Mouse (Mus musculus) mesoderm, embryonic 11.5 days (tissue): ENCODE measurements at regions not wholly inside any gene's neighbourhood (a gene's known extent, or its start where the extent isn't known, plus 50 kb on each side); places are given as distances from the start of the nearest gene placed in this dataset.

Experiments
- DNase-seq: peaks from one replicate; pipeline ENCODE4 v3.0.0-alpha.2; 2012; ENCODE audit warnings: low read depth, low spot score

DNA sequence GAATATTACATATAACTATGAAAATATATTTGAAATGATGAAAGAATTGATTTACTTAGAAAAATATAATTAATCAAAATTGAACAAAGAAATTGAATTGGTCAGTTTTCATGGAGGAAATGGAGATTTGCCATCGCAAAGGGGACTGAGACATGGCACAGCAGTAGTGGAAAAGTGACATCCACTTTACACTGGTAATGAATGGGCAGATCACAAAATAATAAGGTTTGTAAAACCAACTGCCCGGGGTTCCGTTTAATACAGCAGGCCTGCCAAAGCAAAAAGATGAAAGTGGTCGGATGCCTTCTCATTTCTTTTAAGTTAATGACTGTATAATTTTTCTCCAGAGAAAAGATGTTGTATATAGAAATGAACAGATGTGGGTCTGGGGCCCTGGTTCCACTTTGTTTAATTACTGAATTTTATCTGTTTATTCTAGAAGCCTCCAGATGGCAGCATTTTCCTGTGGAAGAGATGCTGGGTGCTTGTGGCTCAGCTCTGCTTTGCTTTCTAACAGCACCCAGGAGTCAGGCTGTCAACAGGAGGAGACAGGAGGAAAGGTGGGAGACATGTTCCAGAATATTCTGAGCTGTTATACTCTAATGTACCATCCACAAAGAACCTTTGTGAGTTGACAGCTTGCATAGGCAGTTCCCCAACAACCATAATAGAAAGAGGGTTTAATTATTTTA lies 75.6 kb upstream of the Fbxl17 start:
- DNase-seq = peak; percentile 30

DNA sequence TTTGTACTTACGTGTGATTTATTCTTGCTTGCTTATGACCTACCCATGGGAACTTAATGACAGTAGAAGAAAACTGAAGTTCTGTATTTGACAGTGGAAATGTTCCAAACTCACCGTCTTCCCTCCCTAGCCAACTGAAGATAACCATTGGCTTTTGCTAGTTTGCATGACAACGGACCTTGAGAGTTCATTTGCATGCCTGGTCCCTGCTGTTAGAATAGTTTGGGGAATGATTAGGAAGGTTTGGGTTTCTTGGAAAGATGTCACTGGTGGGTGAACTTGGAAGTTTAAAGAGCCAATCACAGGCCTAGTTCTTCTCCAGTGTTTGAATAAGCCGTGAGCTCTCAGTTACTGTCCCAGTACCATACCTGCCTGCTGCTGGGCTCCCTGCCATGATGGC lies 83.1 kb upstream of the Fbxl17 start:
- no peak for DNase-seq

DNA sequence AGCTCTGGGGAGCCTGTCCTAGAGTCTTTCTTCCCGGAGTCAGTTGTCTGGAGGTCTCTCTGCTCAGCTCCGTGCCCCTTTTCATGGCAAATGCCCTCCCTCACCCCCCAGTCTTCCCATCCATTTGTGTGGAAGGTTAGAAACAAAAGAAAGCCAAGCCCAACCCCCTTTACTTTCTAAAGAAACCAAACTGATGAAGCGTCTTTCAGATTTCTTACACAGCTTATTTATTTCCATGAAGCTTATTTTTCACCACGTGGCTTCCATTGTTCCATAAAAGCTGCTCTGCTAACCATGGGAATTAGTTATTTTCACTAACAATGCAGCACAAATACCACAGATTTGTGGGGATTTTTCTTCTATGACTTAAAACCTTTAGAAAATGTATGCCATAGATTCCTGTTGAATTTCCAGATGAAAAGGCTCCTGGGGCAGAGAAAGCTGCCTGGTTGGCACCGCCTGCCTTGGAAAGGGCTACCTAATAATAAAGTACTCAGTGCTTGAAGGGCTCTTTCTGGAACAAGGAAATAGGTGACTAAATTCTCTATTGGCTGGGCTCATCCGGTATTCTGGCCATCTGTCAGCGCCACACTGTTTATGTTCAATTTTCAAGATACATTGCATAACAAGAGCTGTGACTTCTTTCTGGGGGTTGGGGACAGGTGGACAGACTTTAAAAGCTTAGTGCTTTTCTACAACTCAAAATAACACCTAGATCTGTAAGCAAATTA lies 107.4 kb upstream of the Fbxl17 start:
- no peak for DNase-seq

DNA sequence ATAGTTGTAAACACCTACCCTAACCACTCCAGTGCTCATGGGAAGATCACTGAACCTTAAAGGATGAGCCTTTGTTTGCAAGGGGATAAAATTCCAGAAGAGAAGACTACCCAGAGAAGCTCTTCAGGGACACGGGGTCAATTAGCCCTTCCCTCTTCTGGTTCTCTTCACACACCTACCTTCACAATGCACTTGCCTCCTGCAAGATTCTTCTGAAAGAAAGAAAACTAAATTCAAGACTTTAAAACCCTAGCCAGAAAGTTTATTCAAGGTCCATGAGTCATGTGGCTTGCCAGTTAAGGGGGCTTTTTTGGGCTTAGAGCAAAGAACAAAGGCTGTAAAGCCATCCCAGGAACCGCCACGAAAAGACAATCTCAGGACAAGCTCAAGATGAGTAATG lies 122.9 kb upstream of the Fbxl17 start:
- DNase-seq = no peak

DNA sequence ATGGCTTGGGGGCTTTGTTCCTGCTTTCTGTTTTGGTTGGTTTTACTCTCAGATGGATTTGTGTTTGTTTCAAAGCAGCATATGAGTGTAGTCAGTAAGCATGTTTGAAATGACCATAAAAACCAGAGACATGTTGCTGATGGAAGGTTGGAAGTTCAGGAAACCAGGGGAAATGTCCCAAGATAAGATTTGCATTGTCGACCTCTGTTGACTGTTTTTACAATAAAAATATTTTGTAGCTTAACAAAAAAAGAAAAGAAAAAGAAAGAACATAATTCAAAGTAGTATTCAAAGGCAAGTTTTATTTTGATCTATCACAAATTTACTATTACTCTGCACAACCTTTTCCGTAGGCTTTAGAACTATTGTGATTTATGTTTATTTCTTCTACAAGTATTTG lies 137.8 kb upstream of the Fbxl17 start:
- no peak for DNase-seq

DNA sequence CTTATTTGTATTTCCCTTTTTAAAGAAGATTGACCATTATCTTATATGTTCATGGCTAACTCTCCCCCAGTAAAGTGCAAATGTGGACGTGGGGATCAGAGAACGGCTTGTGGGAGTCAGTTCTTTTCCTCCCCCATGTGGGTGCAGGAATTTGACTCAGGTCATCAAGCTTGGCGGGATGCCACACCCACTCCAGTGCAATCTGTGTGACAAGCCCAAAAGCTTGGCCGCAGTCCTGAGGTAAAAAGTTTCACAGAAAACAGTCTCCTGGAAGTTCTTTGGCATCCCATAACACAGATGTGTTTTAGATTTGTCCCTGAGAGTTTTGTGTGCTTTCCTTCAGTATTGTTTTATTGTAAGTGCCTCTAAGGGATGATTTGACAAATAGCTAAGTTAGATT lies 144.6 kb upstream of the Fbxl17 start:
- DNase-seq = no peak

DNA sequence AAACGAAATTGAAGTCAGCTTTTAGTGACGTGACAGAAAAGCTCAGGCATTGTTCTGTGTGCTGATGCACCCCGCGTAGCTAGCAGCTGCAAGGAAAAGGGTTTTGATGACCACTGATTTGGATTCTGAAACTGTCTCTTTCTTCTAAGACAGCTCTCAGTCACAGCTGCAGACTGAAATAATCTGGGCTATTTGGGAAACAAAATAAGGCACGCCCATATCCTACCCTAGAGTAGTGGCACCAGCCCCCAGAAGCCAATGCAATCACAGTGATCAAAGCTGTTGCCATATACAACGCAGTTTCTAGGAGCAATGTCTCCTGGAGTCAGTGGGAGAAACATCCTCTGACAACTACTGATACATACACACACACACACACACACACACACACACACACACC lies 157.9 kb upstream of the Fbxl17 start:
- no peak for DNase-seq

DNA sequence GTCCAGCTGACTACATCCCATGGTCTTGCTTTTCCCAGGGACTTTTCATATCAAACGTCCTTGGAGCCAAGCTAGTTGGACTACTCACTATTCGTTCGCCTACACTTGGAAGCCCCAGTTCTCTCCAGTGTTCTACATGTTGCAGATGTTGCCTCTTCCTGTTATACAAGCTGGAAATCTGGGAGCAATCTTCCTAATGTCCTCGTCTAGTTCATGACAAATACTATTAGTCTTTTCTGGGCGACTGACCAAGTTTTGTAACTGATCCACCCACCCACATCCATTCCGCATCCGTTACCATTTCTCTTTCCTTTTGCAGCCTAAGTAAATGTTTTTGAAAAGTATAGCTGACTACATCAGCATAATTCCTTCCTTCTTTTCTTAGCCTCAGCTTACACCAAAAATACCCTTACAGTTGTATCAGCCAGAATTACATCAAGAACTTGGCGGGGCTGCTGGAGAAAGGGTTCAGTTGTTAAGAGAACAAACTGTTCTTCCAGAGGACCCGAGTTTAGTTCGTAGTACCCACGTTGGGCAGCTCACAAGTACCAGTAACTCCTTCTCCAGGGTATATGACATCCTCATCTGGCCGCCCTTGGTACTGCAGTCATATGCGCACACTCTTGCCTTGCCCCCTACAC lies 161.1 kb upstream of the Fbxl17 start:
- no peak for DNase-seq

DNA sequence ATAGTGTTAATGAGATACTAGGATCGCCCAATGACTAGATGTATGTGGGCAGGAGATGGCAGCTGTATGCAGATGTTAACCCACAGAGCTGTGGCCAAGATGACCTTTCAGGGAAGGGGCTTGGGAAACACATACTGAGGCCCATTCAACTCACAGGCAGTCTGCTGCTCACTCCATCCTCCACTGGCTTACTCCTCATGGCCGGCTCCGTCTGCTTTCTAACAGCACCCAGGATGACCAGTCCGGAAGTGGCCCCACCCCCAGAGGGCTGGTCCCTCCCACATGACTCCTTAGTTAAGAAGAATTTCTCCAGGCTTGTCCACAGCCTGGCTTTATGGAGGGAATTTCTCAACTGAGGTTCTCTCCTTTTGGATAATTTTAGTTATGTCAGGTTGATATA lies 161.8 kb upstream of the Fbxl17 start:
- no peak for DNase-seq

DNA sequence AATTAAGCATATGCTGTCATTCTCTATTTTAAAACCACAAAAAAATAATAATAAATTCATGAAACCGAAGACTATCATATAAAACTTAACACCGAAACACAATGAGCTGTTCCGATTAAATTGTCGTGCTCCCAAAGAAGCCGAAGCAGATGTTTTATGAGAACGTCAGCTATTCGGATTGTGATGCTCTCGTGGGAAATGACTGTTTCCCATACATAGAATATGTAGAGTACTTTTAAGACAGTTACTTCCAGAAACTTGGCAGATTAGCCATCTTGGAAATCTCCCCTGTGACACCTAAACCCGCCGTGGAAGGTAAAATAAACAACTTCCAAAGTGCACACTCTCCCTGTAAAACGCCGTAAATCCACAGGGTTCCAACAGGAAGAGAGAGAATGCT lies 162.4 kb upstream of the Fbxl17 start:
- DNase-seq = peak; percentile 24

DNA sequence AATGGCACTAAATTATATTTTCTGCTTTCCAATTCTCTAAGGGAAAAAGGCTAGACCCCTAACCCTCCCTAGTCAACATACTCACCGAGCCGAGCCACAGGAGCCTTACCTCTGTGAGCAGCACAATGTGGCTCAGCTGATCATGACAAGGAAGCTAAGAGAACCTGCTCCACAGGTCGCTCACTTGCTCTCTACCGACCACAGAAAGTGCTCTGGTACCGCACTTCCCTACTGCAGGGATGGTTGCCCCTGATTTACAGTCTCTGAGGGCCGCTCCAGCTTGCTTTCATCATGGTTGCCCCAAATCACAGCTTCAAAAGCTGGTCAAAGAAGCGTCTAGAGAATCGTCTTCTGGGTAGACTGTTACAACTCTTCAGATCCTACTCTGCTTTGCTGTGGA lies 177.0 kb upstream of the Fbxl17 start:
- DNase-seq = no peak

DNA sequence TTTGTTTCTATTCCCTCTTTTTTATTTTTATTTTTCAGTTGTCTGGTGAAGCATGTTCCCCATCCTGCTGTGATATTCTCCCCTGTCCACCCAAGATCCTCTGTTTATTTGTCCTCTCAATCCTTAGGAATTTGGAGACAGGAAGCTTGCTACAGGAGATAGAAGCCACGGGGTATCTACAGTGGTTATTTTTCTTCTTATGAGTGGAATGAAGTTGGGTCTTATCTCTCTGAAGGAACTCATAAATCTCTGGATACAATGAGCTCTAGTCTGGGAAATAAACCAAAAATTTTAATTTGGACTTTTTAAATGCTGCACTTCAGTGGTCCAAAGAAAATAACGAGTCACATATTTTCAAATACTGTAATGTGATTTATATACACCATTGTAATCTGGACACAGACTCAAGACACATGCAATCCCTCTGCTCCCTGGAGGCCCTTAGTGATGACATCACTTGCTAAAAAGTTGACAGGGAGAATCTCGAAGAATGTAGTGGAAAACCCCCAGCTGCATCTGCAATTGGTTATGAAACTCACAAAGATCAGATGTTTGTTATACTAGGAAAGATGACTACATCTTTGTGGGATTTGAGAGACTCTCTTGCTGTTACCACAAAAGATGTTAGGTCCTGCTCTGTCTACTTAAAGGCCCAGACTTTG lies 178.3 kb upstream of the Fbxl17 start:
- peak; percentile 23 for DNase-seq

DNA sequence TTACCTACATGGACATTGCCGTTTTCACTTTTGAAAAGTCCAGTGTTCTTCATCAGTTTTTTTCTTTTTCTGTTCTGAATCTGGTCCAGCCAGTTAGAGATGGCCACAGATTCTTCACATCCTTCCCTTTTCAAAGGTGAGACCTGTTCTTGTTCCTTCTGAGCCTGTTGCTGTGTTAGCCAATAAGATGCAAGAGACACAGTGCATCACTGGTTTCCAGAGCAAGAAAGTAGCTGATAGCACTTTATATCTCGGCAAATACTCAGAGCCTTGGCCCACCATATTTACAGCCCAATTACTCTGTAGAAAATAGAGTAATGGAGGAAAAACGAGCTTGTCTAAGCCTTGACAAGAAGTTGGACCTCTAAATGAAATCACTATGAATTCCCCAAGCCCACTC lies 180.7 kb upstream of the Fbxl17 start:
- DNase-seq = no peak

DNA sequence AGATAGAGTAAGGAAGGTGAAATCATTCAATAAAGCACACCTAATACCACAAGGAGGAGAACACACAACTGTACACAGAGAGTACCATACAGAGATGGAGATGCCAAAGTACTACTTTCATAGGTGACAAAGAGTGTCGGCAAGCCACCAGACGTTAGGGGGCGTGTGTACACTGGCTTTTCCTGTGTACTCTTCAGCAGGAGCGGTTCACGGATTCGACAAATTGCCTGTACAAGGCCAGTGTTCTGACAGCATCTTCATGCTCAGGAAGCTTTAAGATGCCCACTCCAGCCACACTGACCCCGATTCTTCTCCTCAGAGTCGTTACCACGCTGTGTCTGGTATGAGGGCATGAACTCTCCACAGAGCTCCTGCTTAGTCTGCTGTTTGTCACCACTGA lies 179.5 kb upstream of the Fer start:
- DNase-seq = no peak

DNA sequence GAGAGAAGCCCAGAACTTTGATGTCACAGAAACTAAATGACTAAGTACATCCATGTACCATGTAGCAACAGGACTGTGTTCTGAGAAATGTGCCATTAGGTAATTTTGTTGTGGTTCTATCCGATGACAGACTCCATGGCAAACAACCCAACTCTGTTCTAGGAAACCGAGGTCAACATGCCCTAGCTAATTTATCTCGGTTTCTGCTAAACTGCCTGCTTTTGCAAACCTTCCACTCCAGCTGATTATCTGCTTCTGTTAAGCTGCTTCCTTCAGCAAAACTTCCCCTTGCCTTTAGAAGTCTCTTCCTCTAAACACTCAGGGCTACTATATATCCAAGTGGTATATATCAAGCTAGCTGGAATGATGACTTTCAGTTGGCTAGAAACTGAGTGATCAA lies 178.8 kb upstream of the Fer start:
- no peak for DNase-seq

DNA sequence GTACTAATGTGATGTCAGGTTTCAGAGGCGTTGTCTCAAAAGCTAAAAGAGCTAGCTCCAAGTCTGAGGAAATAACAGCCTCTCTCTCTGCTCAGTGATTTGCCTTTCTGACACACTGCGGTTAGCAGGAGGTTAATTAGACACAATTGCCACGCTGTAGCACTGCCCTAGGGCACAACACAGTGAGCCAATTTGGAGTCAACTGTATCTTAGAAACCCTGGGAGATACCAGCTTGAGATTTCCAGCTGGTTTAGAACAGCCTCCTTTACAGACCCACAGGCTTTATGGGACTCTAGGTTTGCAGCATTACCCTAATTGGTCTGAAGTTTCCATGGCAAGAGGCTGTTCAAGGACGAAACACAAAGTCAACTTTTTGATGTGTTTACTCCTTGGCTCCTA lies 176.9 kb upstream of the Fer start:
- DNase-seq = no peak

DNA sequence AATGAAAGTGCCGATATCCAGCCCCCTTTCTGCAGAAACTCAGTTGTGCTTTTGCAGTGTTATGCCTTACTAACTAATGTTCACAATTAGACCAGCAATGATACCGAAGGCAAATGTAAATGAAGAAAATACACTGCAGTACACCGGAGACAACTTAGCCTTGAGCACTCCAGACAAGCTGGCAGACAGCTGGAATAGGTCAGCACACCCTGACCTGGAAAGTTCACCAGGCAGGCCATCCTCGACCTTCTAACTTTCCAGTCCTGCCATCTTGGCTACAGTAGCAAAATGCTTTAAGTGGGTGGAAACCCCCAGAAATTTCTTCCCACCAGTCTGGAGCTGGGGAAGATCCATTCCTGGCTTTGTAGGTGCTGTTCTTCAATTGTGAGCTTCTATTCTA lies 176.5 kb upstream of the Fer start:
- no peak for DNase-seq

DNA sequence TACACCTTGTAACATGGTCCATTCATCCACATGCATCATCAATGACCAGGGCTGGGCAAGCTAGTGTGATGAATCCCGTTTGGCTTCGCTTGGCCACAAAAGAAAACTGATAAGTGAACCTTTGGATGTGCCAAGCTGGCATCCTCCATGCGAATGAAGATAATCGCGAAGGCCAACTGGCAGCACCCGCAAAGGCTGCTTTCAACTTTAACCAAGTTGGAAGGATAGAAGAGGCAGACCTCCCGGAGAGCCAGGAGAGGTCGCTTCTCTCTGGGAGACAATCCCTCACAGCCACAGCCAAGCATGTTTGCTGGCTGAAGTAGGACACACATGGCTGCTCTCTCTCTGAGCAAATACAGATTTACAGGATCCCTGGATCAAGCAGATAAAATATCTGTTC lies 173.6 kb upstream of the Fer start:
- DNase-seq = no peak

DNA sequence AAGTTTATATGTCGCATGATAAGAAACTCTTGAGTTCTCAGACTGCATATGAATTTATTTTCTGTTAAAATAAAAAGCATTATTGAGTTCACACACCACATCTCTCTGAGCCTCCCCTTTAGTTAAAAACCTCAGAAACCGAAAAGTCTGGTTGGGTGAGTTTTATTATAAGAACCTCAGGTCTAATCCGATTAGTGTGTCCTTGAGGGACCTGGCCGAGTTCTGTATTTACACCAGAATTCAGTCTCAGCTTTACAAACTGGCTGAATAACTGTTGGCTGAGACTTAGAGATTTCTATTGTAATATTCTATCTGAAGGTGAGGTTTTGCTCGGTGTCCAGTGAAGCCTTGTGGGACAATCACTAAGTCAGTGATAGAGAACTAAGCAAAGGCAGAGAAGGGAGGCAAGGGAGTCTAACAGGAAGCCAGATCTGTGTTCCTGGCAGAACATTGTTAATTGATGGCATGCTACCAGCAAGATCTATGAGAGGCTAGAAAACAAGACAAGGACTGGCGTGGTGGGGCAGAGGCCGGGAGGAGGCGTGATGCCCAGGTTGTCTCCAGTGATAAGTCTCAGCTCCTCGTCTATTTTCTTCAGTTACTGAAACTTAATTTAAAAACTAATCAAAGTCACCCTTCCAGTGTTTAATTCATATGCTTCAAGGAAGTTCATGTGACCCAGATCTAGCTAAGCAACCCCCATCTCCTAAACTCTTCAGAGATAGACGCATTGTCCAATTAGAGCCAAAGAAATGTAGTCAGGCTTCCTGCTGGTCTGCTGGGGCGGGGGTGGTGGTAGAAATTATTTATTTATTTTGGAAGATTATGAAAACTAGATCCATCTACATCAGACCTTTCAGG lies 171.8 kb upstream of the Fer start:
- no peak for DNase-seq

DNA sequence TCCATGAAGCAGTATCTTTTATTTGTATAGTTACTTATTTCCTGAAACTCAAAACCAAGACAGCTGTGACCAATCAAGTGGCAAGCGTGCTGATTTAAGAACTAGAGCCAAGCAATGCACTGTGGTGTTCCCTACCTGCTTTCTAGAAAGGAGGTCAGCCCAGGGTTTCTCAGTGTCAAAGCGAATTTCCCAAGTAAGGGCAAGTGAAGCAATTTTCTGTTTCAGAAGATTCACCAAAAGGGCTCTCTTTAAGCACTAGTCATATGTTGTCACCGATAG lies 171.2 kb upstream of the Fer start:
- DNase-seq = no peak

DNA sequence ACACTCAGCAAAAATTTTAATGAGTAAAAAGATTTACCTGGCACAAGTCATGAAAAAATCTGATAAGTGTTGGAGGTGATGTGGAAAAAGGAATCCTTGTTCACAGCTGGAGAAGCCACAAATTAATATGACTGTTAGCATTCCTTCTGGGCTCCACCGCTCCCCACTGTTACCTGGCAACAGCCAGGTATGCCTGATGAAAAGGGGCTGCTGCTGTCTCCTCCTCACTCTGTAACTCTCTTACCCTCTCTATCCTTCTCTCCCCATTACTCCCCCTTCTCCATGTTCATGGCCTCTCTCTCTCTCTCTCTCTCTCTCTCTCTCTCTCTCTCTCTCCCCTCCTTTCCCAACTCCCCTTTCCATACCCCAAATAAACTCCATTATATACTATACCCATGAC lies 169.6 kb upstream of the Fer start:
- DNase-seq = no peak

DNA sequence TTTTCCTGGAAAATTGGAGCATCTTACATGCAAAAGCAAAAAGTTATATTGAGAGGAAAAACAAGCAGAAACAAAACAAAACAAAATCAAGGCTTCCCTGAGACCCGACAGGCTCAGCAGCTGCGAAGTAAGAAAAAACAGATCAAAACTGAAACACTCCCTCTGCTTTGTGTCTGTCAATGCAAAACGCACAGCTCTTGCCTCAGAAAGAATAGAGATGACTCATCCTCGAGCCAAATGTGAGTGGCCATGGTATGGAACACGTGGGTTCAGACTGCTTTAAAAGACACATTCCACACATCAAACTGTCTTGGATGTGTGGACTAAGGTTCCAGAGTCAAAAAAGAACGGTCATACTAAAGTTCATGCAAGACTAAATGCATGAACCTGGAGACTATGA lies 163.3 kb upstream of the Fer start:
- no peak for DNase-seq
